Mouse (Mus musculus): Measurements from ENCODE around the gene Plekhh2. TPM values are rescaled to one million over a fixed set of nuclear protein-coding genes. Genes with fewer than 3 reads are reported as not detected.

Gene Plekhh2
- polyA plus RNA-seq, 1 experiment from 2014 or later = 2.8 TPM

- Histone ChIP-seq H3K4me3 (ENCODE audit: low read depth, low read length) (no peak overlapping the region), H3K9me3 (ENCODE audit: control insufficient read depth, low read length) (no peaks in the 10 kb centered on the region), H3K4me2 (no peak overlapping the region), H3K36me3 (ENCODE audit: control insufficient read depth, insufficient read depth, low read length) (no peaks in the 10 kb centered on the region), H3K4me1 (ENCODE audit: control insufficient read depth, insufficient read depth, low read length) (no peaks in the 10 kb centered on the region), H3K27me3 (ENCODE audit: control insufficient read depth, insufficient read depth, low read length) (no peaks in the 10 kb centered on the region), H3K9ac (ENCODE audit: low read length) (no peak overlapping the region), H3K27ac (ENCODE audit: low read depth, low read length) (no peak overlapping the region)
- ATAC-seq (ENCODE audit: low FRiP score) = no peak
- 87% methylated on average over 6 of the region's 6 CpGs for WGBS
- DNase-seq (ENCODE audit: low spot score, missing footprints) = no peak
Measured at GRCm38 (mm10) chr17:84621209-84621608, 109.5 kb downstream of the Plekhh2 start.

GRCm38 (mm10) chr17:84622028-84622427 lies 110.3 kb downstream of the Plekhh2 start:
- ATAC-seq (ENCODE audit: low FRiP score) (no peak), DNase-seq (ENCODE audit: low spot score, missing footprints) (no peak)
- H3K4me2 ChIP-seq = no peak overlapping the region
- H3K4me3 ChIP-seq (ENCODE audit: low read depth, low read length) = no peak overlapping the region
- H3K27me3 ChIP-seq (ENCODE audit: control insufficient read depth, insufficient read depth, low read length) = no peaks in the 10 kb centered on the region
- H3K27ac ChIP-seq (ENCODE audit: low read depth, low read length) = no peak overlapping the region
- H3K4me1 ChIP-seq (ENCODE audit: control insufficient read depth, insufficient read depth, low read length) = peaks cover 3% of the 10 kb centered on the region
- WGBS = 79% methylated on average over 4 of the region's 4 CpGs
- H3K36me3 ChIP-seq (ENCODE audit: control insufficient read depth, insufficient read depth, low read length) = no peaks in the 10 kb centered on the region
- no peaks in the 10 kb centered on the region for H3K9me3 ChIP-seq (ENCODE audit: control insufficient read depth, low read length)
- no peak overlapping the region for H3K9ac ChIP-seq (ENCODE audit: low read length)

- no peak overlapping the region for H3K4me3 ChIP-seq (ENCODE audit: low read depth, low read length)
- H3K4me1 ChIP-seq (ENCODE audit: control insufficient read depth, insufficient read depth, low read length) = peaks cover 3% of the 10 kb centered on the region
- H3K36me3 ChIP-seq (ENCODE audit: control insufficient read depth, insufficient read depth, low read length) = no peaks in the 10 kb centered on the region
- ATAC-seq (ENCODE audit: low FRiP score) = no peak
- WGBS = 70% methylated on average over 2 of the region's 2 CpGs
- DNase-seq (ENCODE audit: low spot score, missing footprints) = no peak
- H3K4me2 ChIP-seq = no peak overlapping the region
- H3K9ac ChIP-seq (ENCODE audit: low read length) = no peak overlapping the region
- H3K27me3 ChIP-seq (ENCODE audit: control insufficient read depth, insufficient read depth, low read length) = no peaks in the 10 kb centered on the region
- no peaks in the 10 kb centered on the region for H3K9me3 ChIP-seq (ENCODE audit: control insufficient read depth, low read length)
- no peak overlapping the region for H3K27ac ChIP-seq (ENCODE audit: low read depth, low read length)
Measured at GRCm38 (mm10) chr17:84622873-84623272, 111.2 kb downstream of the Plekhh2 start.

GRCm38 (mm10) chr17:84626276-84626856 lies 114.7 kb downstream of the Plekhh2 start, which contains the start of gene Dync2li1:
Dync2li1 (plus strand) TSS chr17:84626496.
- Histone ChIP-seq H3K36me3 (ENCODE audit: control insufficient read depth, insufficient read depth, low read length) (no peaks in the 10 kb centered on the region), H3K27me3 (ENCODE audit: control insufficient read depth, insufficient read depth, low read length) (no peaks in the 10 kb centered on the region), H3K27ac (ENCODE audit: low read depth, low read length) (no peak within 1 kb of the TSS), H3K4me3 (ENCODE audit: low read depth, low read length) (peak within 1 kb of the TSS; percentile 51), H3K4me2 (peak within 1 kb of the TSS; percentile 55), H3K9ac (ENCODE audit: low read length) (peak within 1 kb of the TSS; percentile 65), H3K4me1 (ENCODE audit: control insufficient read depth, insufficient read depth, low read length) (peaks cover 3% of the 10 kb centered on the region), H3K9me3 (ENCODE audit: control insufficient read depth, low read length) (no peaks in the 10 kb centered on the region)
- WGBS = 1% methylated on average over 25 of the region's 25 CpGs
- ATAC-seq (ENCODE audit: low FRiP score) (peak; percentile 98), DNase-seq (ENCODE audit: low spot score, missing footprints) (peak; percentile 99)

- Histone ChIP-seq H3K36me3 (ENCODE audit: control insufficient read depth, insufficient read depth, low read length) (no peaks in the 10 kb centered on the region), H3K4me3 (ENCODE audit: low read depth, low read length) (peak overlapping the region; percentile 51), H3K9ac (ENCODE audit: low read length) (peak overlapping the region; percentile 65; the same call in 1 of the 2 replicates), H3K4me2 (peak overlapping the region; percentile 55), H3K27ac (ENCODE audit: low read depth, low read length) (no peak overlapping the region), H3K27me3 (ENCODE audit: control insufficient read depth, insufficient read depth, low read length) (no peaks in the 10 kb centered on the region), H3K9me3 (ENCODE audit: control insufficient read depth, low read length) (no peaks in the 10 kb centered on the region), H3K4me1 (ENCODE audit: control insufficient read depth, insufficient read depth, low read length) (peaks cover 3% of the 10 kb centered on the region)
- DNase-seq (ENCODE audit: low spot score, missing footprints) (peak; percentile 92), ATAC-seq (ENCODE audit: low FRiP score) (peak; percentile 66)
- WGBS = 33% methylated on average over 9 of the region's 9 CpGs
Measured at GRCm38 (mm10) chr17:84626857-84627305, 115.2 kb downstream of the Plekhh2 start.

GRCm38 (mm10) chr17:84627721-84628120 lies 116.0 kb downstream of the Plekhh2 start:
- Histone ChIP-seq H3K27ac (ENCODE audit: low read depth, low read length) (no peak overlapping the region), H3K36me3 (ENCODE audit: control insufficient read depth, insufficient read depth, low read length) (no peaks in the 10 kb centered on the region), H3K4me3 (ENCODE audit: low read depth, low read length) (no peak overlapping the region), H3K9ac (ENCODE audit: low read length) (no peak overlapping the region), H3K27me3 (ENCODE audit: control insufficient read depth, insufficient read depth, low read length) (no peaks in the 10 kb centered on the region), H3K4me1 (ENCODE audit: control insufficient read depth, insufficient read depth, low read length) (peaks cover 3% of the 10 kb centered on the region), H3K4me2 (no peak overlapping the region), H3K9me3 (ENCODE audit: control insufficient read depth, low read length) (no peaks in the 10 kb centered on the region)
- ATAC-seq (ENCODE audit: low FRiP score) = no peak
- no peak for DNase-seq (ENCODE audit: low spot score, missing footprints)
- 87% methylated on average over 10 of the region's 10 CpGs for WGBS

- Histone ChIP-seq H3K4me3 (ENCODE audit: low read depth, low read length) (no peak overlapping the region), H3K36me3 (ENCODE audit: control insufficient read depth, insufficient read depth, low read length) (no peaks in the 10 kb centered on the region), H3K4me2 (no peak overlapping the region), H3K9ac (ENCODE audit: low read length) (no peak overlapping the region), H3K27me3 (ENCODE audit: control insufficient read depth, insufficient read depth, low read length) (no peaks in the 10 kb centered on the region), H3K4me1 (ENCODE audit: control insufficient read depth, insufficient read depth, low read length) (peaks cover 3% of the 10 kb centered on the region), H3K9me3 (ENCODE audit: control insufficient read depth, low read length) (no peaks in the 10 kb centered on the region), H3K27ac (ENCODE audit: low read depth, low read length) (no peak overlapping the region)
- no peak for ATAC-seq (ENCODE audit: low FRiP score)
- no peak for DNase-seq (ENCODE audit: low spot score, missing footprints)
- 86% methylated on average over 9 of the region's 9 CpGs for WGBS
Measured at GRCm38 (mm10) chr17:84628611-84629010, 116.9 kb downstream of the Plekhh2 start.

- no peak for ATAC-seq (ENCODE audit: low FRiP score)
- Histone ChIP-seq H3K9me3 (ENCODE audit: control insufficient read depth, low read length) (no peaks in the 10 kb centered on the region), H3K4me3 (ENCODE audit: low read depth, low read length) (no peak overlapping the region), H3K36me3 (ENCODE audit: control insufficient read depth, insufficient read depth, low read length) (no peaks in the 10 kb centered on the region), H3K9ac (ENCODE audit: low read length) (no peak overlapping the region), H3K4me2 (no peak overlapping the region), H3K4me1 (ENCODE audit: control insufficient read depth, insufficient read depth, low read length) (peaks cover 1% of the 10 kb centered on the region), H3K27me3 (ENCODE audit: control insufficient read depth, insufficient read depth, low read length) (no peaks in the 10 kb centered on the region), H3K27ac (ENCODE audit: low read depth, low read length) (no peak overlapping the region)
- DNase-seq (ENCODE audit: low spot score, missing footprints) = no peak
- WGBS = 94% methylated on average over 6 of the region's 6 CpGs
Measured at GRCm38 (mm10) chr17:84631836-84632235, 120.1 kb downstream of the Plekhh2 start.

- 87% methylated on average over 13 of the region's 13 CpGs for WGBS
Measured at GRCm38 (mm10) chr17:84633443-84633842, 121.7 kb downstream of the Plekhh2 start.

More at GRCm38 (mm10) chr17:84633443-84633842, 121.7 kb downstream of the Plekhh2 start:
- H3K27ac ChIP-seq (ENCODE audit: low read depth, low read length) = no peak overlapping the region
- ATAC-seq (ENCODE audit: low FRiP score) (no peak), DNase-seq (ENCODE audit: low spot score, missing footprints) (no peak)
- no peak overlapping the region for H3K9ac ChIP-seq (ENCODE audit: low read length)
- H3K4me3 ChIP-seq (ENCODE audit: low read depth, low read length) = no peak overlapping the region
- H3K4me1 ChIP-seq (ENCODE audit: control insufficient read depth, insufficient read depth, low read length) = no peaks in the 10 kb centered on the region
- H3K9me3 ChIP-seq (ENCODE audit: control insufficient read depth, low read length) = no peaks in the 10 kb centered on the region
- no peaks in the 10 kb centered on the region for H3K27me3 ChIP-seq (ENCODE audit: control insufficient read depth, insufficient read depth, low read length)
- no peak overlapping the region for H3K4me2 ChIP-seq
- no peaks in the 10 kb centered on the region for H3K36me3 ChIP-seq (ENCODE audit: control insufficient read depth, insufficient read depth, low read length)
